23 mouse cellular contexts compared by ENCODE assay signal in genomic region chr8:11258517-11259136, GRCm38 (mm10). TPM values are rescaled to one million over a fixed set of nuclear protein-coding genes. Genes with fewer than 3 reads are reported as not detected.
DNase-seq lines count a peak whose midpoint lies in the region; ATAC-seq and TF ChIP-seq lines count a peak whose summit lies in the region.
"Had no signal": no experiment of that assay in that cellular context is flagged by ENCODE, and none has a peak within 500 bp of the region (broad histone marks: within the 10 kb centered on the region; RNA-seq: fewer than 3 reads in every experiment).

No protein-coding gene starts in this region.

- no peak for TF ChIP-seq POLR2A in small intestine, adult 2 months (IDR thresholded peaks at IDR 0.05; ENCODE audit: low read depth, low read length)

- WGBS in kidney, embryonic 16.5 days = 69% methylated on average over 2 of the region's 2 CpGs
- 51% methylated on average over 2 of the region's 2 CpGs for WGBS in small intestine, adult 2 months

- no peak for ATAC-seq in kidney, embryonic 16.5 days (ENCODE audit: low FRiP score, low TSS enrichment)
- ATAC-seq: forebrain, embryonic 16.5 days; inflammation-experienced regulatory T-cells, adult 6 months had no signal

- TF ChIP-seq CTCF in gastrocnemius, adult 2 months (IDR thresholded peaks at IDR 0.05) = no peak
- no peak for TF ChIP-seq CTCF in small intestine, adult 2 months (IDR thresholded peaks at IDR 0.05; ENCODE audit: extremely low read depth, insufficient read length, insufficient replicate concordance, low read depth, low read length)

- H3K36me3 ChIP-seq in kidney, embryonic 16.5 days (ENCODE audit: insufficient read depth, low read length) = no peaks in the 10 kb centered on the region
- no peaks in the 10 kb centered on the region for H3K36me3 ChIP-seq in small intestine, adult 2 months (ENCODE audit: control insufficient read depth, insufficient read depth, low read length)
- H3K36me3 ChIP-seq: embryonic facial prominence, embryonic 10.5 days; limb, embryonic 12.5 days; liver, embryonic 15.5 days; neural tube, embryonic 12.5 days; stomach, embryonic 15.5 days had no signal

- H3K4me1 ChIP-seq in kidney, embryonic 16.5 days (ENCODE audit: insufficient read depth, low read length) = peaks cover 93% of the 10 kb centered on the region
- no peaks in the 10 kb centered on the region; the same call in 1 of the 2 replicates for H3K4me1 ChIP-seq in small intestine, adult 2 months (ENCODE audit: control insufficient read depth, insufficient read depth, insufficient read length, low read length)

- intact Hi-C loops in gastrocnemius, adult 2 months (cut with DNase I) = no loop called here
- intact Hi-C loops in gastrocnemius, postnatal 36 days (cut with DNase I) = loop anchor here (5.0 kb wide), 2 partner anchors 54 to 224 kb away; partner anchors contain the start of genes Col4a1 and Col4a2

- DNase-seq in gastrocnemius, adult 2 months = no peak
- DNase-seq in gastrocnemius, adult 8-10 months (ENCODE audit: low spot score in 2 of 2) = no peak
- no peak for DNase-seq in kidney, postnatal 10 days
- DNase-seq in adrenal gland, postnatal 36 days = peak; percentile 56 to 63
- no peak for DNase-seq in gastrocnemius, postnatal 36 days
- DNase-seq: cerebellum, adult 11-12 months; cerebellum, postnatal 36 days; gastrocnemius, postnatal 25 days; lung, postnatal 14 days; spleen, adult 18-20 months; thymus, postnatal 14 days had no signal

- no peak overlapping the region for H3K4me2 ChIP-seq in kidney, embryonic 16.5 days (replicated peaks; ENCODE audit: low read depth, low read length)
- H3K4me2 ChIP-seq: limb, embryonic 12.5 days; liver, embryonic 15.5 days; neural tube, embryonic 12.5 days; stomach, embryonic 15.5 days had no signal

- peak overlapping the region; percentile 75 for H3K27ac ChIP-seq in gastrocnemius, adult 2 months
- H3K27ac ChIP-seq in kidney, embryonic 16.5 days (ENCODE audit: low read length) = peak overlapping the region; percentile 86; the same call in 1 of the 2 replicates
- H3K27ac ChIP-seq in small intestine, adult 2 months (ENCODE audit: insufficient read depth, low read depth, low read length) = peak overlapping the region; percentile 2; the same call in 1 of the 2 replicates
- H3K27ac ChIP-seq: embryonic facial prominence, embryonic 10.5 days; layer of hippocampus, adult 2 months; left cerebral cortex, adult 2 months; limb, embryonic 12.5 days; liver, embryonic 15.5 days; neural tube, embryonic 12.5 days; stomach, embryonic 15.5 days had no signal

- H3K4me3 ChIP-seq in gastrocnemius, adult 2 months = no peak overlapping the region
- no peak overlapping the region for H3K4me3 ChIP-seq in kidney, embryonic 16.5 days (ENCODE audit: low read length)
- no peak overlapping the region for H3K4me3 ChIP-seq in small intestine, adult 2 months (ENCODE audit: low read depth, low read length)
- H3K4me3 ChIP-seq: embryonic facial prominence, embryonic 10.5 days; layer of hippocampus, adult 2 months; left cerebral cortex, adult 2 months; limb, embryonic 12.5 days; liver, embryonic 15.5 days; neural tube, embryonic 12.5 days; stomach, embryonic 15.5 days had no signal

- no peaks in the 10 kb centered on the region for H3K27me3 ChIP-seq in kidney, embryonic 16.5 days (ENCODE audit: insufficient read depth, low read length)
- no peaks in the 10 kb centered on the region for H3K27me3 ChIP-seq in small intestine, adult 2 months (ENCODE audit: control insufficient read depth, insufficient read depth, low read length)
- H3K27me3 ChIP-seq: limb, embryonic 12.5 days; liver, embryonic 15.5 days; neural tube, embryonic 12.5 days; stomach, embryonic 15.5 days had no signal

- no peak overlapping the region for H3K9ac ChIP-seq in kidney, embryonic 16.5 days (replicated peaks; ENCODE audit: low read length)
- H3K9ac ChIP-seq: limb, embryonic 12.5 days; liver, embryonic 15.5 days; neural tube, embryonic 12.5 days; stomach, embryonic 15.5 days had no signal

- H3K9me3 ChIP-seq in kidney, embryonic 16.5 days (ENCODE audit: low read length) = no peaks in the 10 kb centered on the region
- H3K9me3 ChIP-seq: embryonic facial prominence, embryonic 10.5 days; limb, embryonic 12.5 days; liver, embryonic 15.5 days; neural tube, embryonic 12.5 days; stomach, embryonic 15.5 days had no signal

RNA-seq across cellular contexts. Expression of gene Col4a2, which starts 54.0 kb away (rescaled TPM):
- 10 to 100 TPM; 51.3 to 69.5 TPM for total RNA-seq in gastrocnemius, adult 2 months (2021)
- 10 to 100 TPM; 17.8 to 38.4 (median 26.0) TPM for total RNA-seq in gastrocnemius, adult 8-10 months (2022)
- 121 and 126 TPM in 2 replicates for polyA plus RNA-seq in kidney, embryonic 16.5 days (2015; fragmentation: Nextera tagmentation; extraction: Ambion mirVana)
- total RNA-seq in adrenal gland, postnatal 36 days (2021) = 100 to 1,000 TPM; 182 to 302 TPM
- 23.8 and 35.6 TPM in 2 replicates for polyA plus RNA-seq in small intestine, adult 2 months (2012; rRNA removed)
- 100 to 1,000 TPM in 1 of 2 experiments, 10 to 100 TPM in 1; 77.5 to 105 TPM for total RNA-seq in gastrocnemius, postnatal 36 days (2021)
- polyA plus RNA-seq: inflammation-experienced regulatory T-cells, adult 6 months had no signal

RNA-seq across cellular contexts. Expression of gene Col4a1, which starts 54.0 kb away (rescaled TPM):
- total RNA-seq in gastrocnemius, adult 2 months (2021) = 100 to 1,000 TPM in 1 of 2 experiments, 10 to 100 TPM in 1; 73.3 to 117 TPM
- 10 to 100 TPM; 27.4 to 61.7 (median 46.3) TPM for total RNA-seq in gastrocnemius, adult 8-10 months (2022)
- polyA plus RNA-seq in kidney, embryonic 16.5 days (2015; fragmentation: Nextera tagmentation; extraction: Ambion mirVana) = 382 and 440 TPM in 2 replicates
- 100 to 1,000 TPM; 359 to 687 TPM for total RNA-seq in adrenal gland, postnatal 36 days (2021)
- polyA plus RNA-seq in small intestine, adult 2 months (2012; rRNA removed) = 77.8 and 136 TPM in 2 replicates
- 100 to 1,000 TPM; 146 to 216 TPM for total RNA-seq in gastrocnemius, postnatal 36 days (2021)
- total RNA-seq: megakaryocyte-erythroid progenitor cell, adult 5-6 weeks had no signal

Comparison
In these comparisons a context has a peak if more than half of its experiments do, and no peak if none do; other contexts are left out.
1. DNase-seq: peak in adrenal gland, postnatal 36 days (2 of 2); none in gastrocnemius, adult 2 months (single experiment), gastrocnemius, adult 8-10 months (0 of 2), kidney, postnatal 10 days (single experiment) and gastrocnemius, postnatal 36 days (0 of 2).
2. H3K27ac ChIP-seq: peak in every context shown above with its lines; median percentile 86 in kidney, embryonic 16.5 days; 75 in gastrocnemius, adult 2 months; 2 in small intestine, adult 2 months.